Mouse (Mus musculus) urinary bladder, adult 18-20 months (tissue): ENCODE measurements around the gene Clasp2.
A peak's percentile ranks its signal among the peaks of the same experiment; 100 is the strongest.
"Not testable (repeated sequence)": the region's sequence is repeated elsewhere in the genome, so short reads cannot be mapped to it uniquely, and the experiment has no call there.

Experiments used
- DNase-seq, 2 experiments: peaks; one replicate each; pipeline ENCODE4 v3.0.0; 2022; ENCODE audit warnings: low spot score in 2 of 2, mixed read lengths in 2 of 2

The Clasp2 gene

DNA sequence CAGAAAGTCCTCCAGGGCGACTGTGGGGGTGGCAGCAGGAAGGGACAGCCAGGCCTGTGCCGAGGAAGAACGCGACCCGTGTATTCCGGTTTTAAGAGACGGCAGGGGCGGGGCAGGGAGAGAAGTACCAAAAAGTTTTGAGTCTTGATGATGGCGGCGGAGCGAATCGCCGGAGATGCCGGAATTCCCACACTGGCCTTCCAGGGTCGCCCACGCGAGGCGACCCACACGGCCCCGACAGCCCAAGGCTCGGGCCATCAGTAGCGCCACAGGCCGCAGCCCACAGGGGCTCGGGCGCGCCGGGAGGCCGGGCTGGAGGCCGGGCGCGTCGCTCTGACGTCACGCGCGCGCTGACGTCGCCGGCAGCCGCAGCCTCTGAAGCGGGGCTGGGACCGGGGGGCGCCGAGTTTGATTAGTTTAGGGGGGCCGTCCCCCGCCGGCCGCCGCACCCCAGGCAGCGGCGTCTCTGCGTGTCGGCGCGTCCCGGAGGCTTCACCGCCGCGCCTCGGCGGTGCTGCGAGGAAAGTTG lies at the start of gene Clasp2:
Gene Clasp2 (plus strand): TSS at position 366 of the 529 bp plus-strand sequence.
- peak; percentile 70 to 73 for DNase-seq

DNA sequence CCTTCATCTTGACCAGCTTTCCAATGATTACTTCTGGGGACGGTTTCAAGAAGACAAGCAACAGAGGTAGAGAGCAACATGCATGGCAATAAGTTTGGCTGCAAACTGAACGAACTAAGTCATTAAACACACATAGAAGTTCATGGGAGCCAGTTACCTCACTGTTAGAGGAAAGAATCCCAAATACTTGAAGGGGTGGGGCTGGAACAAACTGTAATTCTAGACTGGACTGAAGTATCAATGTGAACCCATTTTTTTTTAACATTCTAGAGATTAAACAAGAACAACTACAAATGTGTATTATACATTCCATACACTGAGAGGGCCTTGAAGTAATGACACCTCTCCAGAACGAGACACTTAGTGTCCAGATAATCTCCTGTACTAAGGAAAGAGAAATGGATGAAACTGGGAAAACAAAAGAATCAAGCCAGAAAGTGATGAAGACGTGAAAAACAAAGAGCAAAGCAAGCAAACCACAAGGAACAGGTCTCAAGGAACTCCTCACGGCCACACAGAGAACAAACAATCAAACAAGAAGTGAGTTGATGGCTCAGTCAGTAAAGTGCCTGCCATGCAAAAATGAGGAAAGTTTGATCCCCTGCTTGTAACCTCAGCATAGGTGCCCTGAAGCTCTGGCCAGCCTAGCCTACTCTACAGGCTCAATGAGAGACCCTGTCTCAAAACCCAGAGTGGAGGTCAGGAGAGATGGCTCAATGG lies 39.7 kb upstream of the Clasp2 start:
- no peak for DNase-seq

DNA sequence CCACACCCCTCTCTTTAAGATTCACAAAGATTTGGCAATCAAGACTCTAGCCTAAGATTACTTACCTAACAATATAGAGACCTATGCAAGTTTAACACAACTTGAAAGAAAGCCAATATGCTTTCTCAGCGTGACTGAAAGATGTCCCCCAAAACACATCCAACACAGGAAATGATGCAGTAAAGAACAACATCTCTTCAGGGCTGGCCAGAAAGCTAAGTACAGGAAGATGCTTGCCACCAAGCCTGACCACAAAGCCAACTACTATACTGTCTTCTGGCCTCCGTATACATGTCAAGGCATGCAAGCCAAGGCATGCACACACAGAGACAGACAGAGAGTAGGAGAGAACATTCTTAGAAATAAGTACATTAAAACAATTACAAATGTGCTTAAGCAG lies 35.2 kb upstream of the Clasp2 start:
- no peak for DNase-seq

DNA sequence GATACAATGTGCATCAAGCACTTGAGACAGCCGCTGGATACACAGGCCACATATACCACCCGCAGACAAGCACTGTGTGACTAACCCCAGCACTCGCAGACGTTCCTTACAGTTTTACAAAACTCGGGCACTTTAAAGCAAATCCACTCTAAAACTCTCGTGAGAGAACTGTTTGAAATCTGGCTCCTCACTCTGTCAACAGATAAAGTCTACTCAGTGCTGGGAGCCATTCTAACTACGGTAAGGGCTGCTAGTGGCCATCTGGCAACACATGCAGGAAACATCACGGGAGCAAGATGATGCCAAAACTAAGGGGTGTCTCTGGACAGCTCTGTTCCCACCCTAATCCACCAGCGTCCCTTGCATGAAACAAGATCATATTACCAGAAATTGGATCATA lies 34.4 kb upstream of the Clasp2 start:
- DNase-seq = no peak

DNA sequence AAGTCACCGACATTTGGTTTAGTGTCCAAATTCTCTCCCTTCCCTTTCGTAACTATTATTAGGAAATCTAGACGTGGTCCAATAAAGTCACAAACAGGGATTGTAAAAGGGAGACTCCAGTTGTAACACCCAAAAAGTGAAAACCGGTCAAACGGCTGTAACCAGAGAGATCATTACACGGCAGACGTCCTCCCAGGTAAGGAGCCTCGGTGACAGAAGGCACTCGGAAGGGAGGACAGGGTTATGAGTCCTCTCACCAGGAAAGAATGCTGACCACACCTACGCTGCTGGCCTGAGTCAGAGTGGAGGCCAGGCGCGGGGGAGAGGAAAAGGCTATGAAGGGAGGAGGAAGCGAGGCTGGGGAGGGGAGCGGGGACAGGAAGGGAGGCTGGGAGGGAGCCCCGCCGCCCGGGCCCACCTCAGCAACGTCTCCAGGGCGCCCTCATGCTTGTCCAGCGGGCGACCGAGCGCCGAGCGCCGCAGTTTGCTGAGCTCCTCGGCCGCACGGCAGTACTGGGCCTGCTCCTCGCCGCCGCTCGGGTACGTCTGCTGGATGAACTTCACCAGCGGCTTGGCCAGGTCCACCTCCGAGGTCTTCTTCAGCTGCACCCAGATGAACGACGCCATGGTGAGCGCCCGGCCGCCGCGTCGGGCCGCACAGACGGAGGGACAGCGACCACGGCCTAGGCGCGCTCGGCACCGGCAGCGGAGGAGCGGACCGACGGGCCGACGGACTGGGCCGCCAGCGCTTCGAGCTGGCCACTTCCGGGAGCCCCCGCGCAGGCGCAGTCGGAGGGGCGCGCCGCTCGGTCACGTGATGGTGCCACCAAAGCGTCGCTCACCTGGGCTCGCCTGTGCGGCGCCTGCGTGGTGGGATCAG lies 33.6 kb upstream of the Clasp2 start, which contains the start of gene Pdcd6ip:
Gene Pdcd6ip (minus strand): TSS at position 779 of the 880 bp plus-strand sequence.
- peak; percentile 87 to 91 for DNase-seq

DNA sequence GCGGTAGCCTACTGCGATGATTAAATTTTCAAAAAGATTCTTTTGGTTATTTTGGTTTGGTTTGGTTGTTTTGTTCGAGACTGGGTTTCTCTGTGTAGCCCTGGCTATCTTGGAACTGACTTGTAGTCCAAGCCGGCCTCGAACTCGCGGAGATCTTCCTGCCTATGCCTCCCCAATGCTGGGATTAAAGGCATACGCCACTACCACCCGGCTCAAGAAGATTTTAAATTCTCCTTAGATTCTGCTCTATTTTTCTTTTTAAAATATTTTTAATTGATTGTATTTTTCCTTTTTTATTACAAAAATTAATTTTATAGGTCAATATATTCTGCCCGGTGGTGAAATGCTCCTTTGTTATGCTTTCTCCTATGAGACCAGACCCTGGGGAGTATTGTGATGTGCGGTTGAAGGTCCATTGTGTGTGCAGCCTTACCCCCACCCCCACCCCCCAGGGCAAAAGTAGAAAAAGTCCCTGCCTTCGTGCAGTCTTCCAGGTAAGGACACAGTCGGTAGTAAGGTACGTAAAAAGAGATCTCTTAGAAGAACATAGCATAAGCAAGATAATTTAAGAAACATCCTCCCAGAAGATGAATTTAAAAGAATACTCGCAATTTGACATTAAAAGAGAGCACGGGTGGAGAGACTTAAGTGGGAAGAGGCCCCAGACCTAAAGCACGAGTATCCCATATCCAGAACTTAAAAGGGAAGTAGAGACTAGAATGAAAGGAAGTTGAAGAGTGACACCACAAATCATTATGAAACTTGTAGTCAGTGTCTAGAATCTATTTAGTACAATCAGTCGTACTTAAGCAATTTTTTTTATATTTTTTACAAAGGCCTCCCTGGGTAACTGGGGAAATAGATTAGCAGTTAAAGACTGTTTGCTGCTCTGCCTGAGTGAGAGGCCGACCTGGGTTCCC lies 32.7 kb upstream of the Clasp2 start:
- DNase-seq = no peak

DNA sequence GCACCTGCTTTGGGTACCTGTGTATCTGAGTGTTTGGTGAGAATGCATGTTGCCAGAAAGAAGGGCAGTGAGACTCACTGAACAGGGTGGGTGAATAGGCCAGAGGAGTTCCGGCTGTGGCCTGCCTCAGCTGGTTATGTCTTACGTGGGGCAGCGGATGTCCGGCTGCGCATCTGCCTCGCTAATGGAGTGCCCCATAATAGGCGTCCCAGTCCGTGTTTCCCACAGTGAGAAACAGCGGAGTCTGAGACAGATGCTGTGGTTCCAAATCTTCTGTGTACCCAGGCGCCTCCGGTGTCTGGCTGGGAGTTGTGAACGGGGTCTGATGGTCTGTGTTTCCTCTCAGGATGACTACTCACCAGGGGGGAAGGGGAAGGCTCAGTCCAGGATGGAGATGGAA lies 30.4 kb upstream of the Clasp2 start:
- DNase-seq = no peak

DNA sequence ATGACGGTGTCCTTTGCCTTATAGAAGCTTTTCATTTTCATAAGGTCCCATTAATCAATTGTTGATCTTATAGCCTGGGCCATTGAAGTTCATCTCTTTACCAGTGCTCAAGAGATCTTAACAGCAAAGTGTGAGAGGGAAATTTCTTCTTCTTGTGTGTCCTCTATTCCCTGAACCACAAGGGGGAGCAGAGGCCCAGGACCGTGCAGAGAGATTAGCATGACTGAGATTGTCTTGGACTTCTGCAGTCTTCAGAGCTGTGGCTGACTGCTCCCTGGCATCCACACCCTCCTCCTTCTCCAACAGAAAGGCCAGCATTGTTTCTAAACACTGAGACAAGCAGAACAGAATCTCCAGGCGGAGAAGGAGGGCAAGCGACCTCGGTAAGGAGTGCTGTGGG lies 22.2 kb upstream of the Clasp2 start:
- no peak for DNase-seq

DNA sequence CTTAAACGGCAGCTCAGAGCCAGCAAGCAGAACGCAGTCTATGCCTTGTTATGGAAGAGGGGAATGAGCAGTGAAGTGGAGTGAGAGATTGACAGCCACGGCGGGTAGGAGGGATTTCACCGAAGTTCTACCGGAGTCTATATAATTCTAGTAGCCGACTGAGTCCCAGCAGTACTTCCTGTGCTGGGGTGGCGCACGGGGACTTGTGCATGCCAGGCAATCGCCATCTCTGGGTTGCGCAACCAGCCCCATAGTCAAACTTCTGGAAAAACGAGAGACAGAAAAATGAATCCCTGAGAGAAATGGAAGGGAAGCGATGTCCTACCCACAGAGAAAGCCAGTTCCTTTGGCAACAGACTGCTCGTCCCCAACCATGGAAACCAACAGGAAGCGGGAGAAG lies 16.6 kb upstream of the Clasp2 start:
- DNase-seq = no peak

DNA sequence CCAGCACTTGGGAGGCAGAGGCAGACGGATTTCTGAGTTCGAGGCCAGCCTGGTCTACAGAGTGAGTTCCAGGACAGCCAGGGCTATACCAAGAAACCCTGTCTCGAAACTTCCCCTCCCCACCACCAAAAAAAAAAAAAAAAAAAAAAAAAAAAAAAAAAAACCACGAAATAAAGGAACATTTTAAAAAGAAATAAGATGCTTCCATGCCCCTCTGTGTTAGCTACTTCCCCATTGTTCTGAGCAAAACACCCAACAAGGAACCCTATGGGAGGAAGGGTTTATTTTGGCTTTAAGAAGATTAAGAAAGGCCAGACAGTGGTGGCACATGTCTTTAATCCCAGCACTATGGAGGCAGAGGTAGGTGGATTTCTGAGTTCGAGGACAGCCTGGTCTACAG lies 15.7 kb upstream of the Clasp2 start:
- DNase-seq = not testable (repeated sequence)

DNA sequence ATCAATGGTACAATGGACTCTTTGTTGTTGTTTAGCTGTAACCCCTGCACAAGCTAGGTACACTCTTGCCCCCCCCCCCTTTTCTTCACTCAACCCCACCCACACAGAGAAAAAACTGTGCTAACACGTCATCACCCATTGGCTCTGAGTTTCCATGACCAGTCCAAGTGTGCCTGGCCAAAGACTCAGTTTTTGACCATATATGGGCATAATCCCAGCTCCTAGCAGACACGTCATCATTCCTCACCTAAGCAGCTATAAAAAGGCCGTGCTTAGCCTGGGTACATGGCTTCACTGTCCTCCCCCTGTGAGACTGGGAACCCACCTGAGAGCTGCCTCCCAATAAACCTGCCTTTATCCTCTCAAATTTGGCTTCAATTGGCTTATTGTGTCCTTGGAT lies 15.1 kb upstream of the Clasp2 start:
- no peak for DNase-seq

DNA sequence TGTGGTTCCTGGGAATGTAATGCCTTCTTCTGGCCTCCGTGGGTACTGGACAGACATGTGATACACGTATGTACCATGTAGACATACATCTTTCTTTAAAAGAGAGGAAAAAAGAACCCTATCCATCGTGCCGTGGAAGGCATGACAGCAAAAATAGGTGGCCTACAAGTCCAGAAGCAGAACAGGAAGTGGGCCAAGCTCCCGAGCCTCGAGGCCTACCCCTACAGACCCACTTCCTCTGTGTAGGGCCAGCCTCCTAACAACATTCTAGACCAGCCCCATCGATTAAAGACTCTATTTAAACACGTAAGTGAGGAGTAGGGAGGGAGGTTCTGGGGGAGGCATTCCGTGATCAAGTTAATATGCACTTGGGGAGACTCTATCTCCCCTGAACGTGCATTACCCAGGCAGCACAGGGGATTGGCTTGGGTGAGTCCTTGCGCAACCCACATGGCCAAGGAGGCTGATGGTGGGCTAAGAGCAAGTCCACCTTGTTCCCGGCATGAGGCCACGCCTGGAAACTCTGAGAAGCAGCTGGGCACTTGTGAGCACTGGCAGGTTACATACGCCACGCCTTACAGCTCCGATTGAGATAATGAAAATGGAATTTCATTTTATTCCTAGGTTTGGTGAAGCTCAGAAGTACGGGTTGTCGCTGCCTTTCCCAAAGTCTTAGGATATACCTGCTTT lies 14.1 kb upstream of the Clasp2 start:
- no peak for DNase-seq

DNA sequence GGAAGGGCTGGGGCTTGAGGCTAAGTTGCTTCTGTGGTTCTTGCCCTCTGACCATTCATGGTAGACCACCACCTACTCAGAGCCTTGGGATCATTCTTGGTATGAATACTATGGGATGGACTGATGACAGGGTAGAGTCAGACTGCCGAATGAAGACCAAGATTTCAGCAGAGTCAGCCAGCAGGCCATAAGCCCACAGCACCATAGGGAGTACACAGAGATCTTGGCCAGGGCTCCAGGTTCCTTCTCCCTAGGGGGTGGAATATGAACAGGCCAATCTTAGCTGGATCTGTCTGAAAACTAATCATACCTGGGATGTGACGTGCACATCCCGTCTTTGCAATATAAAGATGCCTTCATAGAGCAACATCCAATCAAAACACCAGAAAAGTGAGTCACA lies 9.7 kb upstream of the Clasp2 start:
- no peak for DNase-seq

DNA sequence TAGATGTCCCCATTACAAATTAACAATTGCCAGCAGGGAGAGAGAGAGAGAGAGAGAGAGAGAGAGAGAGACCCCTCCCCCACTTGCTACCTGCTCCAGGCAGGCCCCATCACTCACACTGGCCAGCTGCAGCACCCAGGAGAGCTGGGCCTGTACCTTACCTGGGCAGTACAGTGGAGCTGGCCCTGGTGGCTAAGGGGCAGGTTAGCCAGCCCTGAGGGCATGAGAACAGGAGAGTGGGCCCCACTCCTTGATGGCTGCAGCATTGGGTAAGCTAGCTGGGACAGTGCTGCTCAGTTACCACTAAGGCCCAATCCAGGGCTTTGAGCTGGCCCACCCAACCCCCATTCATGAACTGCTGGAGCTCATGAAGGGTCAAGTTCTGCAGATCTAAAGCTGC lies 5.4 kb upstream of the Clasp2 start:
- no peak for DNase-seq

DNA sequence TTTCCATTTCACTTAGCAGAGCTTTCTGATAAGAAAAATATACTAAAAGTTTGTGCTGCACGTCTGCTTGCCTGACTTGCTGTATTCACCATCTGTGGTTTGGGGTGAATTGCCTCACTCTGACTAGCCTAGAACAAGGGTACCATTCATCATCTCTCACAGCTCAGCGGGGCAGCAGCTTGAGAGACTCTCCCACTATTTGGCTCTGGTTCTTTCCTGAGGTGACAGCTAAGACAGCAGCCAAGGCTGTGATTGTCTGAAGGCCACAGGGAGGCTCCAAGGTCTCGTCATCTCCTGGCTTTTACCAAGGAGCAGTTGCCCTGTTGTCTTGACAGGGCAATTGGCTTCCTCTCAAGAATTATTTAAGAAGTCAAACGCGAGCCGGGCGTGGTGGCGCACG lies 3.3 kb upstream of the Clasp2 start:
- DNase-seq = no peak

DNA sequence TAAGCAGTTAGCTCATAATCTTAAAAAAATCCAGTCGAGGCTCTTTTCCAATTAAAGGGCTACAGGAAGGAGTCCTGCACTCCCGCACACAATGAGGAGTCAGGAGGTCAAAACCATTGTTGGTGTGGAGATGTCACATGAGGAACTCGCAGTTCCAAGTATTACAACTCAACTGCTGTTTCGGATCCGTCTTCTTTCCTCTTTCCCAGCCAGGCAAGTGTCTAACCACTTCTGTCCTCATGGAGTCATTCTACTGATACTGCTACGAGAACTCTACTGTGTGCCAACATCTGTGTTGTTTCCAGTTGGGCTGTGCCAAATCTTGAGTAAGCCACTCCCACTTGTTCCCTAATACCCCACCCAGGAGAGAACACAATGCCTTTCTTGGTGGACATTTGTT lies 2.3 kb upstream of the Clasp2 start:
- no peak for DNase-seq

DNA sequence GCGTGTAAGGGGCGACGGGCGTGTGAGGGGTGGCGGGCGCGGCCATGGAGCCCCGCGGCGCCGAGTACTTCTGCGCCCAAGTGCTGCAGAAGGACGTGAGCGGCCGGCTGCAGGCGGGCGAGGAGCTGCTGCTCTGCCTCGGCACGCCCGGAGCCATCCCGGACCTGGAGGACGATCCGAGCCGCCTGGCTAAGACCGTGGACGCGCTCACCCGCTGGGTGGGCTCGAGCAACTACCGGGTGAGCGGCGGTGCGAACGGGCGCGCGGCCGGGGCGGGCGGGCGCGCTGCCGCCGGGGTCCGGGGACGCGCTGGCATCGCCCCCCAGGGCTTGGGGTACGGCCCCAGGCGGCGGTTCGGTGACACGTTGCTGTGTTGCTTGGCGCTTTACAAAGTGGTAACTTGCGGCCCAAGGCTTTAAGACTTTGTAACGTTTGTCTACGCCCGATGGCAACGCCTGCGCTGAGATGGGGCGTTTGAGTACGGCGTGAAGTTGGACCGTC lies 414 bp downstream of the Clasp2 start:
- peak; percentile 18 to 59 for DNase-seq

DNA sequence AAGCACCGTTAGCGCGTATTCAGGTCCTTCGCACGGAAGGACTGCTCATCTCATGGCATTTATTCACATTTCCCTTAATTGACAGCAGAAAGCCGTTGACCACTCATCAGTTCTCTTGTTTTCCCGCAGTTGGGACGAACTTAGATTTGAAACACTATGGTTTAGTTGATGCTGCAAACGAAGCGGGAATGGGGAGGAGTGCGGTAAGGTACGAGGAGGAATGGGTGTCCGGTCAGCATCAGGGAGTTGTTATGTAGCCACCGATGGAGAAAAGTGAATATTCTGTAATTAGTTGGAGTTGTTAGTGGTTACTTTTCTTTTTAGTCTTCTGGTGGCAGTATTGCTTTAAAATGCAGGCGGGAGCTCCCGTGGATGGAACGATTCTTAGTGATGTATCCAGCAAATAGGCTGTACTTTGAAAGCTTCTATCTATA lies 1.1 kb downstream of the Clasp2 start:
- peak in 1 of 2 experiments; percentile 21 for DNase-seq

DNA sequence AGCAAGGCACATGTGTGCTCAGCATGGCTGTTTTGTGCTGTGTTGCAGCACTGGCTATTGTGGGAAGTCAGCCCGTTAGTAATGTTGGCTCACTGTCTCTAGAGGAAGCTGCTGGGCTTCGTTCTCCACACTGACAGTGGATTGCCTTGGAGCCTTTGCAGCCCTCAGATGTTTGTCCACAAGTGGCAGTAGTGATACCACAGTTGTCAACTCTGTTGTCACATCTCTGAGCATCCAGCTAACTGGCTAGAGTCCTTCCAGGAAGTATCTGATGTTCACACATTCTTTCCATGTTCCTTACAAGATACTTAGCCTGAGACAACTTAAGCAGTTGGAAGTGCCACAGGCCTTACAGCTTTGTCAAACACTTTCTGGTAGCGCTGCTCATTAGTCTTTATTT lies 2.0 kb downstream of the Clasp2 start:
- no peak for DNase-seq

DNA sequence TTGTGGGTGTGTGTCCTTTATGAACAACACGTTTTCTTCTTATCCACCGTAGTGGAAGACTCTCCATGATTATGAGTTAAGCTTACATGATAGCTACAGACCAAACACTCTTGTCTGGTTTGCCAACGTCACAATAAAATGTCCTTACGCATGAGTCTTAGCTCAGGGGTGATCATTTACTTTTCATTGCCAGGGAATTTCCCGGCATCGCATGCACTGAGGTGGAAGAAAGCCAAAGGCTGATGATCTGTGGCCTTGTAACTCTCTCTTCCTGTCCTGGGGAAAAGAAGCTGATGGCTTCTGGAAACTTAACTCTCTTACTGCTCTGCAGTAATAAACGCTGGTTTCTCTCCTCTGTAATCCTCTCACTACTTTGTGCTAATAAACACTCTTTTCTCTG lies 8.1 kb downstream of the Clasp2 start:
- DNase-seq = no peak
